Mouse (Mus musculus) MEL (cell line): ENCODE data around the gene Hsf5.

Experiments used
- CTCF ChIP-seq, 3 experiments: IDR thresholded peaks in 2 of 3; conservative IDR thresholded peaks in 1 of 3; 2 replicates each; pipeline ENCODE4 v1.5.1; 2011 to 2012; ENCODE audit warnings: low read length in 3 of 3, low read depth in 2 of 3, mild to moderate bottlenecking in 2 of 3, improper control_type of control experiment in 1 of 3, inconsistent platforms in 1 of 3, mixed read lengths in 1 of 3, moderate library complexity in 1 of 3; ENCODE audit not compliant: control insufficient read depth in 1 of 3, insufficient read depth in 1 of 3, poor library complexity in 1 of 3, severe bottlenecking in 1 of 3
- GABPA ChIP-seq: IDR thresholded peaks from 2 replicates; pipeline ENCODE4 v1.6.1; 2012; ENCODE audit warnings: low read depth, mild to moderate bottlenecking, inconsistent platforms, low read length, improper control_type of control experiment, moderate library complexity
- KAT2A ChIP-seq: conservative IDR thresholded peaks from 2 replicates; pipeline ENCODE4 v1.6.1; 2012; ENCODE audit warnings: low read depth, low read length, improper control_type of control experiment, inconsistent platforms
- MAZ ChIP-seq: IDR thresholded peaks from 2 replicates; pipeline ENCODE4 v1.6.1; 2012; ENCODE audit warnings: low read depth, mild to moderate bottlenecking, inconsistent platforms, low read length, improper control_type of control experiment
- POLR2A ChIP-seq, 2 experiments: IDR thresholded peaks; 2 replicates each; pipeline ENCODE4 v1.6.1; 2011 to 2012; ENCODE audit warnings: low read length in 2 of 2, mild to moderate bottlenecking in 2 of 2, control low read depth in 1 of 2, improper control_type of control experiment in 1 of 2, low read depth in 1 of 2, moderate library complexity in 1 of 2; ENCODE audit not compliant: control insufficient read depth in 1 of 2, insufficient read depth in 1 of 2, poor library complexity in 1 of 2
- RCOR1 ChIP-seq: IDR thresholded peaks from 2 replicates; pipeline ENCODE4 v1.6.1; 2012; ENCODE audit warnings: low read depth, mild to moderate bottlenecking, inconsistent platforms, low read length, improper control_type of control experiment
- USF1 ChIP-seq: IDR thresholded peaks from 2 replicates; pipeline ENCODE4 v1.6.1; 2014; ENCODE audit warnings: low read depth, mild to moderate bottlenecking, inconsistent platforms, low read length, improper control_type of control experiment, moderate library complexity
- ZMIZ1 ChIP-seq: IDR thresholded peaks from 2 replicates; pipeline ENCODE4 v1.6.1; 2012; ENCODE audit warnings: low read depth, mild to moderate bottlenecking, inconsistent platforms, low read length, improper control_type of control experiment, moderate library complexity

GRCm38 (mm10) chr11:87602234-87602633 is 14.7 kb upstream of the Hsf5 start:
- TF ChIP-seq MAZ (no peak), POLR2A (IDR thresholded peaks at IDR 0.05; ENCODE audit: control insufficient read depth in 1 of 2, insufficient read depth in 1 of 2, low read depth in 1 of 2, low read length in 2 of 2, poor library complexity in 1 of 2) (no peak), CTCF (IDR thresholded peaks at IDR 0.05 in 2 of 3, conservative IDR thresholded peaks at IDR 0.05 in 1 of 3; ENCODE audit: control insufficient read depth in 1 of 3, insufficient read depth in 1 of 3, low read depth in 2 of 3, low read length in 3 of 3, poor library complexity in 1 of 3, severe bottlenecking in 1 of 3) (no peak), GABPA (no peak), ZMIZ1 (no peak), KAT2A (no peak), USF1 (no peak), RCOR1 (no peak)
